Mouse (Mus musculus): Measurements from ENCODE around the gene Wfdc2. TPM values are rescaled to one million over a fixed set of nuclear protein-coding genes. Genes with fewer than 3 reads are reported as not detected.
"Not testable (repeated sequence)": the region's sequence is repeated elsewhere in the genome, so short reads cannot be mapped to it uniquely, and the experiment has no call there.

Wfdc2 gene
- total RNA-seq, 1 experiment from 2014 or later, result not detected

GRCm38 (mm10) chr2:164549338-164549737 lies 12.9 kb upstream of the Wfdc2 start:
- no peak for DNase-seq

- DNase-seq, result no peak
Measured at GRCm38 (mm10) chr2:164549963-164550894, 12.0 kb upstream of the Wfdc2 start.

- no peak for DNase-seq
Measured at GRCm38 (mm10) chr2:164550895-164551269, 11.3 kb upstream of the Wfdc2 start.

DNA sequence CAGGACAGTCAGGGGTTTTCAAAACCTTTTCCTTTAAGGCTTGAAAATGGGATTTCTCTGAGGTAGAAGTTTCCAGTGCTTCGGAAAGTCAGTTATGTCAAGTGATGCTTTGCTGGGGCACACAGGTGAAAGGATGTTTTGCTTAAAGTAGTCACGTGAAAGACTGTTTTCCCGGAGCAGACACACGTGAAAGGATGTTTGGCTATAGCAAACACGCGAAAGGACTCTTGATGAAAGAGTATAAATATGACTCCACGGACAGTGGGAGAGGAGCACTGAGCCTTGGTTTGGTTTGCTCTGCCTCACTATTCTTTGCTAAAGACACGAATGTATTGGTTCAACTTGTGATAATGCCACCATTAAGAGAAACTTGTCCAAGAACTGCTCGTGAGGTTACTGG lies 10.7 kb upstream of the Wfdc2 start:
- DNase-seq, result no peak

GRCm38 (mm10) chr2:164558426-164558825 lies 3.8 kb upstream of the Wfdc2 start:
- no peak for DNase-seq

- DNase-seq, result no peak
Measured at GRCm38 (mm10) chr2:164558991-164559645, 3.1 kb upstream of the Wfdc2 start.

DNA sequence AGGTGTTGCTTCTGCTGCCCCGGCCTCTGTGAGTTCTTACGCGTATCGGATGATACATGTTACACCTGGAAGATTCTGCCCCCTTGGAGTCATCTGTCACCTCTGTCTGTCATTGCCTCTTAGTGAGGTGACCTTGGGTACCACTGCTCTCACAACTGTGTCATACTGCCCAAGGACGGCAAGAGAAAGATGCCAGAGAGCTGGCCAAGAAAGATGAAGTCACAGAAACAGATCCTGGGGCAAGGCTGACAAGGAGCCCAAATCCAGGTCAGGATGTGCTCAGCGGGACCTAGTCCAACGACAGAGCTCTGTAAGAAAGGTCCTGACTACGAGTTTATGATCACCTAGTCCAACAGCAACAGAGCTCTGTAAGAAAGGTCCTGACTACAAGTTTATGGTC lies 2.1 kb upstream of the Wfdc2 start:
- peak; percentile 26 for DNase-seq

DNA sequence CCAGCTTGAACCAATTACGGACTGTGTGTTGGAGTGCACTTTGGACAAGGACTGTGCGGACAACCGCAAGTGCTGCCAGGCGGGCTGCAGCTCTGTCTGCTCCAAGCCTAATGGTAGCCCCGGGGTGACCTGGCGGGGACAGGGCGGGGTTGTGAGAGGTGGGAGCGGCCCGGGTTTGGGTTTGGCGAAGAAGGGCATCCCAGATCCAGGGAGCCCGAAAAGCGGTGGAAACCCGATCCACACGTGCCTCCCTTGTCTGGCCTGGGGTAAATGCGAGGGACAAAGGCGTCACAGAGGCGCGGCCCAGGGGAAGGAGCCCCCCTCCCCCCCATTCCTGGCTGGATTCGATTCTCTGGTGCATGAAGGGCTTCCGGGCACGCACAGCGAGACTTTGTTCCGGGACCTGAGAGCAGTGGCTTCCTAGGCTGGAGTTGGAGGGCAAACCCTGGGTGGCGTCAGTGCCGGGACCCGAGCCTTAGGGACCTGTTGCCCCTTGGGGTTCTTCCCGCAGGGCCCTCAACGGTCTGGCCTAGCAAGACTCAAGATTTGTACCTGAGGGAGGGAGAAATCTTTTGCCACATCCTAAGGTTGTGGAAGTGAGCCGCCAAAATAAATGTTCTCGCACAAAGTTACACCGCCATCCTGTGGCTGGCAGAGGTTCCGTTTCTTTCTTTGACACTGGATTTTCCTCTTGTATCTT lies 1.3 kb downstream of the Wfdc2 start:
- peak; percentile 16 for DNase-seq

DNA sequence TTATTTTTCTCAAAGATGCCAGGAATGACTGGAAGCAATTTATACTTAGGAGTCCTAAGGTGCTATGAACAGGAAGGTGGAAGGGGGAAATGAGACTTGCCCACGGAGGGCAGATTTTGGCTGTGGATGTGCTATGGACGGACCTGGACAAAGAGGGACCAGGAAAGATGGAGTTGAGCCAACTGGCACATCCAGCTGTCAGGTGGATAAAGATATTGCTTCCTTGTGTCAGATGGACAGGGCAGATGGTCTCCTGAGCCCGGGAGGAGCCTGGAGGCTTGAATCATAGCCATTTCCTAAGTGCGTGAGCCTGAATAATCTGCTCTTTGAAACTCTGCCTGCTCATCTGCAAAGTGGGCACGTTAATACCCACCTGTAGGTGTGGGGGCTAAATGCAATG lies 2.1 kb downstream of the Wfdc2 start:
- no peak for DNase-seq

- no peak for DNase-seq
Measured at GRCm38 (mm10) chr2:164566997-164567396, 4.8 kb downstream of the Wfdc2 start.

DNA sequence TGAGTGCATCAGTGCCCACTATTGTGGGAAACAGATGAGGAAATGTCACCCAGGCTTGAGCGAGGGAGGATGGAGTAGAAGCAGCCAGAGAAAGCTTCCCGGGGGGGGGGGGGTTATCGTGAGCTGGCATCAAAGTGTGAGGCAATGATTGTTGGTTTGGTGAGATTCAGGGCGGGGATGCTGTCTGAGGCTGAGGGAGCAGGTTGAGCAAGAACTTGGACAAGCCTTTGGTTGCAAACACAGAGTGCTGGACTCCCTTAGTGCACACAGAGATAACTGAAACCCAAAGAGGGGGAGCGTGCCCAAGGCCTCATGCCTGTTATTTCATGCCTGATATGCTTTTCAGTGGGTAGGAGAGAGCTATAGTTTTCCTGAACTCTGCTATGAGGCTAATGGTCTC lies 5.2 kb downstream of the Wfdc2 start:
- no peak for DNase-seq

DNA sequence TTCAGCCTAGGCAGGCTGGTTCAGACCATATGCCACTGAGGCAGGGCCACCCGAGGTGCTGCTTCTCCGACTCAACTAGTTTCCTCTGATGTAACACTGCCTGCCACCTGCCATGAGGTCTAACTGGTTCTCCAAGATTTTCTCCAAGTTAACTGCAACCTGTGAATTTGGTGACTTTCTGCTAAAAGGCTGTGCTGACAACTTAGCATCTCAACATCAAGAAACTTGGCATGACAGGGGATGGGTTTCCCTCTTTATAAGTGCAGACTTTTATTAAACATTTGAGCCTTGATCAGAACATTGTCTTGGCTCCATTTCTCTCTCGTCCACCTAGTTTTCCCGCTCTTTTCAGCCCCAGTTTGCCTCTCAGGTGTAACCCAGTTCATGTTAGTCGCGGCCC lies 11.1 kb downstream of the Wfdc2 start, which contains the start of gene Spint3:
Gene Spint3, minus strand, starts transcription at position 101 of the 400 bp plus-strand sequence.
- not testable (repeated sequence) for DNase-seq

- peak; percentile 32 for DNase-seq
Measured at GRCm38 (mm10) chr2:164585025-164585725, 23.0 kb downstream of the Wfdc2 start, which contains the start of gene Wfdc6a. TSS of gene Wfdc6a (minus strand) at chr2:164585447.

DNA sequence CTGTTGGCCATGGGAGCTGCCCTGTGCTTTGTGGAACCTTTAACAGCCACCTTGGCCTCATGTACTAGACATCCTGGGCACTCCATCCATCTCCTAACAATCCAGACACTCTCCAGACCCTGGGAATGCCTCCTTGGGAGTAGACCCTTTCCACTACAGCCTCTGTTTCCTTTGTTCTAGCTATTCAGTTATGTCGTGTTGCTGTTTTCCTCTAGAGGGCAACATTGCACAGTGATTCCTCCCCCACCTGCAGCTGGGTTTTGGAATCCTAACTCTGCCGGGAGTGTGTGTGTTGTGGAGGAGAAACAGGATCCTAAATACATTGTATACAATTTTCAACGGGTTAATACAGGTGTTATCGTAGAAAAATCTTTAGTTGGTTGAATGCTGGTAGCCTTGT lies 29.8 kb downstream of the Wfdc2 start:
- peak; percentile 8 for DNase-seq

DNA sequence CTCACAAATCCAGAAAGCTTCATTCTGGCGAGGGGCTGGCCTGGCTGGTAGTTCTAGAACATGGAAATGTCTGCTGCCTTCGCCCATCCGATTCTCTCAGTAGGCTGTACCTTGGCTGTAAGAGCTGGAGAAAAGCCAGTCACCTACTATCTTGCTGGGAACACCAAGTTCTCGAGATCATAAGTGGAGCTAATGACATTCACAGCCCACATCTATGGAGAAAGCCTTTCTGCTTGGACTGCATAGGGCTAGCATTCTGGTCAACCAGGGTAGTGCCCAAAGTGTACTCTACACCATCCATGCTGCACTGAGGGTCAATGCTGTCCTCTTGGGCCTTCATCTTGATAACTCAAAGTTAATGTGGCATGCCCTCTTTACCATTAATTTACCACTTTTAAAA lies 31.3 kb downstream of the Wfdc2 start, which contains the start of gene Eppin:
Gene Eppin, minus strand, starts transcription at position 101 of the 400 bp plus-strand sequence.
- no peak for DNase-seq

- no peak for DNase-seq
Measured at GRCm38 (mm10) chr2:164600179-164600578, 38.0 kb downstream of the Wfdc2 start.

GRCm38 (mm10) chr2:164603482-164603881 lies 41.3 kb downstream of the Wfdc2 start:
- DNase-seq, result no peak

DNA sequence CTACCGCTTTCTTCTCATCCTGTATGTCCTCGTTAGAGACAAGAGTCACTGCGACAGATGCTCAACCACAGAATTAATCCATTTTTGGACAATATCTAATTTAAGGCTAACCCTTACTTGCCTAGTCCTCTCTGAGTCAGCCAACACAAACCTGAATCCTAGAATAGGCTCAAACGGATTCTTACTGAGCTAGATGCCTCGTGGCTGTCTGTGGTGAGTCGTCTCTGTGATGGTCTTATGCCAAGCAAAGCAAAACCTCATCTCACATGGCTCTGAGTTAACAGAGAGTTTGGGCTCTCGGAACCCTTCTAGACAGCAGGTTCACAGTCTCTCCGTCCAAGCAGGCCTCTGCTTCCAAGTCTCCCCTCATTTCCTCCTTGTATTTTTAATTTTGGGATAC lies 42.2 kb downstream of the Wfdc2 start:
- DNase-seq, result no peak

DNA sequence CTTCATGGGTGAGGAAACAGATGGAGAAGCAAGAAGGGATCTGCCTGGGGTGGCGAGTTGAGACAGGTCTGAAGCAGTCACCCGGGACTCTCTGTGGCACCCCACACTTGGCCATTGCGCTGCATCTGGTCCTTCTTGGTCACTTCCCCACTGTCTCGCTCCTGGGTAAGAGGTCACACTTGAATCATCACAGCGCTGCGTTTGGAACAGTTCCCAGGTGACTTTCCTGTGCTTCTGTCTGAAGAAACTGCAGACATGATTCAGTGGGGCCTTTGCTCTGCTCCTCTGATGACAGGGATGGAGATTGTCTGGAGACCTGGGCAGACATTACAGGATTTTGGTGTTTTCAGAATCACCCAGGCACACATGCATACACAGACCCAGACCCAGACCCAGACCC lies 46.6 kb downstream of the Wfdc2 start:
- DNase-seq, result peak; percentile 46

DNA sequence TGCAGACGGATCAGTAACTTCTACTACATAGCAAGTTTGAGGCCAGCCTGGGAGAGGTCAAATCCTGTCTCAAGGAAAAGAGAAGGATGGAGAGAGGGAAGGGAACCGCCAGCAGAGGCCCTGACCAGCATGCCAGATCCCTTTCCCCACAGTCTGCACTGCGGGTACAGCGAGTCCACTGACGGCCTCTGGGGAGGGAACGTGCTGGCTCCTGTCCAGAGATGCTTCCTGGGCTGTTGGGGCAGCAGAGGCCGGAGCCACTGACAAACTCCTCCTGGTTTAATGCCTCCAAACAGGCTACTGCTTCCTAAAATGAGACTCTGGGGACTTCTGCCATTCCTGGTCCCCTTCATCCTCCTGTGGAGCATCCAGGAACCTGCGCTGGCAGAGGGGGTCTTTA lies 51.3 kb downstream of the Wfdc2 start, which contains the start of the genes Wfdc6b and Wfdc8:
Gene Wfdc6b, plus strand, starts transcription at position 52 of the 400 bp plus-strand sequence.
Gene Wfdc8, minus strand, starts transcription at position 156 of the 400 bp plus-strand sequence.
- peak; percentile 50 for DNase-seq

DNA sequence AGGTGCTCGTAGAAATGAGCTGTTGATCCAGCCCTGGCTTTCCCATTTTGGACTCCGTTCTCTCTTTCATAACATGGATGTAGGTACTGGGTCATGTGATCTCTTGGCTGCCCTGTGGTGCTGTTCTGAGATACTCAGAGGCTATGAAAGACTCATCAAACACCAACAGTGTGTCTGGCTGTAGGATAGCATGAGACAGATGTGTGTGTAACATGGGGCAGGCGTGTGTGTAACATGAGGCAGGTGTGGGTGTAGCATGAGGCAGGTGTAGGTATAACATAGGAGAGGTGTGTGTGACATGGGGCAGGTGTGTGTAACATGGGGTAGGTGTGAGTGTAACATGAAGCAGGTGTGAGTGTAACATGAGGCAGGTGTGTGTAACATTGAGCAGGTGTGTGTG lies 53.2 kb downstream of the Wfdc2 start:
- DNase-seq, result no peak
